Mouse (Mus musculus): ENCODE results near the gene Tyw1. TPM values are rescaled to one million over a fixed set of nuclear protein-coding genes. Genes with fewer than 3 reads are reported as not detected.

Gene Tyw1
- polyA plus RNA-seq, 1 experiment: 11.7 TPM

DNA sequence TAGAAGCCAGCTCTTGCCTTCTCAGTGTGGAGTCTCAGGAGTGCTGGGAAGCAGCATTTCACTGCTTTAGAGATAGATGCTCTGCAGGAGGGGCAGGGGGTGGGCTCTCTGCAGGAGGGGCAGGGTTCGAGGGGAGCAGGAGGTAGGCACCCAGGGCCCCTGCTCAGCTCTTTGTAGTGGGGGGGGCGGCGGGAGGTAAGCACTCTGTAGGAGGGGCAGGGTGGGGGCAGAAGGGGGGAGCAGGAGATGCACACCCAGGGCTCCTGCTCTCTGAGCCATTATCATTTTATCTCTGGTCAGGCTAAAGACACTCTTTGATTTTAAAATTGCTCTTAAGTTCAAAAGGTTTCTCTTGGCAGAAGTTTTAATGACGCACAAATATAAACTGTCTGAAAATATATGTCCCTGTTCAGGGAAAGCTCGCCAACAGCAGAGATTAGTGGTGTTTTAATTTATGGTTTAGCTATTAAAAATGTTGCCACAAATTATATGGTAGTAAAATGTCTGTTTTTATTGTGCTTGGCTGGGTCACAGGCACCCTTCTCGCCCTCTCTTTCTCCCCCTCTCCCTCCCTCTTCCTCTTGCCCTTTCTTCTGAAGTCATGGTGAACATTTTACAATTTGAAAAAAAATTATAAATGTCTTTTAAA lies 72.3 kb downstream of the Tyw1 start:
- 80% methylated on average over 6 of the region's 6 CpGs for whole genome bisulfite sequencing
- H3K27ac ChIP-seq (ENCODE audit: control insufficient read depth, insufficient read depth, low read depth, low read length, poor library complexity): no peak overlapping the region
- no peaks in the 10 kb centered on the region for H3K4me1 ChIP-seq (ENCODE audit: control insufficient read depth, insufficient read depth, low read length)
- H3K4me3 ChIP-seq (replicated peaks; ENCODE audit: control insufficient read depth, low read depth, low read length): no peak overlapping the region
- no peak for TF ChIP-seq POLR2A (IDR thresholded peaks at IDR 0.05; ENCODE audit: borderline replicate concordance, control insufficient read depth, low read depth, low read length)
- no peak for TF ChIP-seq CTCF (IDR thresholded peaks at IDR 0.05; ENCODE audit: control insufficient read depth, insufficient read depth, low read length)

GRCm38 (mm10) chr5:130328366-130328765 lies 72.9 kb downstream of the Tyw1 start:
- no peaks in the 10 kb centered on the region for H3K4me1 ChIP-seq (ENCODE audit: control insufficient read depth, insufficient read depth, low read length)
- no peak overlapping the region for H3K4me3 ChIP-seq (replicated peaks; ENCODE audit: control insufficient read depth, low read depth, low read length)
- no peak for TF ChIP-seq CTCF (IDR thresholded peaks at IDR 0.05; ENCODE audit: control insufficient read depth, insufficient read depth, low read length)
- TF ChIP-seq POLR2A (IDR thresholded peaks at IDR 0.05; ENCODE audit: borderline replicate concordance, control insufficient read depth, low read depth, low read length): no peak
- 83% methylated on average over 9 of the region's 9 CpGs for WGBS
- no peak overlapping the region for H3K27ac ChIP-seq (ENCODE audit: control insufficient read depth, insufficient read depth, low read depth, low read length, poor library complexity)

GRCm38 (mm10) chr5:130329889-130330288 lies 74.5 kb downstream of the Tyw1 start:
- Histone ChIP-seq H3K4me1 (ENCODE audit: control insufficient read depth, insufficient read depth, low read length) (no peaks in the 10 kb centered on the region), H3K4me3 (replicated peaks; ENCODE audit: control insufficient read depth, low read depth, low read length) (no peak overlapping the region), H3K27ac (ENCODE audit: control insufficient read depth, insufficient read depth, low read depth, low read length, poor library complexity) (no peak overlapping the region)
- WGBS: 52% methylated on average over 2 of the region's 2 CpGs
- TF ChIP-seq POLR2A (IDR thresholded peaks at IDR 0.05; ENCODE audit: borderline replicate concordance, control insufficient read depth, low read depth, low read length) (no peak), CTCF (IDR thresholded peaks at IDR 0.05; ENCODE audit: control insufficient read depth, insufficient read depth, low read length) (no peak)

DNA sequence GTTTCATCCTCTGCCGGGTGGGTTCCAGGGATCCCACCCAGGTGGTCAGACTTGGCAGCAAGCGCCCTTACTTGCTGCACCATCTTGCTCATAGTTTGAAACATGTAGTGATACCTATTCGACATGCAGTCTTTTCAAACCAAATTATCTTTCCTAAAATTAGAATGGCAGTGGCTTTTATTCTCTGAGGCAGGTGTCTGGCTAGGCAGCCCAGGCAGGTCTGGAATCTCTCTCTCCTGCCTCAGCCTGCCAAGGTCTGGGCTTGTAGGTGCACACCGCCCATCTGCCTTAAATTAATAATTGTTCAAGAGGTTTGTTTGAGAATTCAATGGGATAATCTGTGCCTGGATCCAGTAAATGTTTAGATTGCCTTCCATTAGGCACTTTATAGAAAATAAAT lies 75.4 kb downstream of the Tyw1 start:
- TF ChIP-seq POLR2A (IDR thresholded peaks at IDR 0.05; ENCODE audit: borderline replicate concordance, control insufficient read depth, low read depth, low read length): no peak
- TF ChIP-seq CTCF (IDR thresholded peaks at IDR 0.05; ENCODE audit: control insufficient read depth, insufficient read depth, low read length): no peak
- Histone ChIP-seq H3K4me3 (replicated peaks; ENCODE audit: control insufficient read depth, low read depth, low read length) (no peak overlapping the region), H3K27ac (ENCODE audit: control insufficient read depth, insufficient read depth, low read depth, low read length, poor library complexity) (no peak overlapping the region), H3K4me1 (ENCODE audit: control insufficient read depth, insufficient read depth, low read length) (no peaks in the 10 kb centered on the region)
- 87% methylated on average over 4 of the region's 4 CpGs for WGBS

DNA sequence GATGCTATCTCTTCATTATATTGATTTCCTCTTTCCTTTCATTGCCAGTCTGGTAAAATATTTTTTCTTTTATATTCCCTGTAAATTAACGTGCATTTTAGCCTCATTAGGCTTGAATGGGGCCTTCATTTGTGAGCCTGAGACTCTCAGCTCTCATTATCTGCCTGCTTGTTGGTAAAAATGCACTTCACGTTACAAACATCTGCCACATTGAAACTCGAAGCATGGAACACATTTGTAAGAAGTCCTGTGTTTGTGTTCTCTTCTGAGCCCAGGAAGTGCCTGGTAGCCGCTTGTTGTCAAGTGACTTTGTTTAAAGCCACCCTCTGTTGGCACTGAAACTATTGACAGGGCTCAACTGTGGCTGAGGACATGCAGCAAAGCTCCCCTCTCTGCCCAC lies 75.8 kb downstream of the Tyw1 start:
- H3K27ac ChIP-seq (ENCODE audit: control insufficient read depth, insufficient read depth, low read depth, low read length, poor library complexity): no peak overlapping the region
- no peak for TF ChIP-seq POLR2A (IDR thresholded peaks at IDR 0.05; ENCODE audit: borderline replicate concordance, control insufficient read depth, low read depth, low read length)
- no peaks in the 10 kb centered on the region for H3K4me1 ChIP-seq (ENCODE audit: control insufficient read depth, insufficient read depth, low read length)
- 83% methylated on average over 4 of the region's 4 CpGs for WGBS
- no peak overlapping the region for H3K4me3 ChIP-seq (replicated peaks; ENCODE audit: control insufficient read depth, low read depth, low read length)

DNA sequence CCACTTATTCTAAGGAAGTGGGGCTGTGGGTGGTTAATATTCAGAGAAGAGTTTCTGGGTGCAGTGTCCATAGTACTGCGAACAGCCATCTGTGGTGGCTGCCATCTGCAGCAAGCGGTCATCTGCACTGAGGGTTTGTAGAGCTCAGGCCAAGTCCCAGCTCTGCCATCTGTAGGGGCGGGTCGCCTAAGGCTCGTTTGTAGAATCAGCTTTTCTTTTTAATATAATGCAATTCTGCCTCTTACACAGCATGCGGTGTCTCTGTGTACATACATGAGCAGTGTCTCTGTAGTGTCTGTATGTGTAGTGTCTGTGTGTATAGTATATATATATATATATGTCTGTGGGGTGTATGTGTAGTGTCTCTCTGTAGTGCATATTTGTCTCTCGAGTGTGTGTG lies 78.1 kb downstream of the Tyw1 start:
- H3K27ac ChIP-seq (ENCODE audit: control insufficient read depth, insufficient read depth, low read depth, low read length, poor library complexity): no peak overlapping the region
- TF ChIP-seq CTCF (IDR thresholded peaks at IDR 0.05; ENCODE audit: control insufficient read depth, insufficient read depth, low read length) (no peak), POLR2A (IDR thresholded peaks at IDR 0.05; ENCODE audit: borderline replicate concordance, control insufficient read depth, low read depth, low read length) (no peak)
- H3K4me3 ChIP-seq (replicated peaks; ENCODE audit: control insufficient read depth, low read depth, low read length): no peak overlapping the region
- H3K4me1 ChIP-seq (ENCODE audit: control insufficient read depth, insufficient read depth, low read length): no peaks in the 10 kb centered on the region
- 83% methylated on average over 7 of the region's 7 CpGs for WGBS

GRCm38 (mm10) chr5:130333971-130334370 lies 78.6 kb downstream of the Tyw1 start:
- H3K4me3 ChIP-seq (replicated peaks; ENCODE audit: control insufficient read depth, low read depth, low read length): no peak overlapping the region
- no peaks in the 10 kb centered on the region for H3K4me1 ChIP-seq (ENCODE audit: control insufficient read depth, insufficient read depth, low read length)
- H3K27ac ChIP-seq (ENCODE audit: control insufficient read depth, insufficient read depth, low read depth, low read length, poor library complexity): no peak overlapping the region
- TF ChIP-seq POLR2A (IDR thresholded peaks at IDR 0.05; ENCODE audit: borderline replicate concordance, control insufficient read depth, low read depth, low read length) (no peak), CTCF (IDR thresholded peaks at IDR 0.05; ENCODE audit: control insufficient read depth, insufficient read depth, low read length) (no peak)
- WGBS: 88% methylated on average over 11 of the region's 11 CpGs

DNA sequence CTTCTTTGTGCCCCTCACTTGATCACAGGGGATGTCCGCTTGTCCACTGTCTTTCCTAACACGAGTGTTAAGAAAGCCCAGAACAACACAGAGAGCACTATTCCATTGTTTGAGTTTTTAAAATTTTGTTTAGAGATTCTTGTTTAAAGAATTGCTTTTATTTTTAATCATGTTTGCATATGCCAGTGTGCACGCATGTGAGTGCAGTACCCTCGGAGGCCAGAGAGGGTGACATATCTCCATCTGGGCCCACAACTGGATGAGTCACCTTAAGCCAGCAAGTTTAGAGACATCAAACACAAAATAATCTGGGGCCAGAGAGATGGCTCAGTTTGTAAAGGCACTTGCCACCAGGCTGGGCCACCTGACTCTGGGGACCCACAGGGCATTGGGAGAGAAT lies 80.0 kb downstream of the Tyw1 start:
- 91% methylated on average over 4 of the region's 4 CpGs for WGBS
- Histone ChIP-seq H3K4me1 (ENCODE audit: control insufficient read depth, insufficient read depth, low read length) (no peaks in the 10 kb centered on the region), H3K27ac (ENCODE audit: control insufficient read depth, insufficient read depth, low read depth, low read length, poor library complexity) (no peak overlapping the region), H3K4me3 (replicated peaks; ENCODE audit: control insufficient read depth, low read depth, low read length) (no peak overlapping the region)
- TF ChIP-seq CTCF (IDR thresholded peaks at IDR 0.05; ENCODE audit: control insufficient read depth, insufficient read depth, low read length): no peak
- TF ChIP-seq POLR2A (IDR thresholded peaks at IDR 0.05; ENCODE audit: borderline replicate concordance, control insufficient read depth, low read depth, low read length): no peak

- Histone ChIP-seq H3K4me3 (replicated peaks; ENCODE audit: control insufficient read depth, low read depth, low read length) (no peak overlapping the region), H3K27ac (ENCODE audit: control insufficient read depth, insufficient read depth, low read depth, low read length, poor library complexity) (no peak overlapping the region), H3K4me1 (ENCODE audit: control insufficient read depth, insufficient read depth, low read length) (no peaks in the 10 kb centered on the region)
- TF ChIP-seq CTCF (IDR thresholded peaks at IDR 0.05; ENCODE audit: control insufficient read depth, insufficient read depth, low read length) (no peak), POLR2A (IDR thresholded peaks at IDR 0.05; ENCODE audit: borderline replicate concordance, control insufficient read depth, low read depth, low read length) (no peak)
- 91% methylated on average over 15 of the region's 15 CpGs for WGBS
Observed at GRCm38 (mm10) chr5:130340656-130341055, 85.2 kb downstream of the Tyw1 start.
